Mouse (Mus musculus) left cerebral cortex, adult 2 months (tissue): ENCODE results near the gene Supt3. TPM values are rescaled to one million over a fixed set of nuclear protein-coding genes. Genes with fewer than 3 reads are reported as not detected.

Source experiments
- DNase-seq, 2 experiments: peaks; one replicate each; pipeline ENCODE4 v3.0.0; 2021 to 2022; ENCODE audit warnings: low spot score in 2 of 2, mixed read lengths in 1 of 2; ENCODE audit errors: extremely low spot score in 1 of 2
- H3K27ac ChIP-seq: fragments of 200-600 bp; 2 replicates; pipeline ENCODE4 v1.8.1; 2022
- H3K4me3 ChIP-seq: fragments of 200-600 bp; 2 replicates; pipeline ENCODE4 v1.8.1; 2022
- CTCF ChIP-seq: fragments of 200-600 bp; IDR thresholded peaks from 2 replicates; pipeline ENCODE4 v1.8.1; 2022; ENCODE audit warnings: antibody characterized with exemption, mild to moderate bottlenecking, moderate library complexity
- intact Hi-C: fragments of 180-260 bp; cut with DNase I; formaldehyde crosslinking; loops from one replicate; pipeline ENCODE4 v1.15.1; 2025
- total RNA-seq, 2 experiments: library from RNA; stranded (reverse); gene quantifications; 2 replicates each; pipeline ENCODE4 v1.2.3; 2021

The Supt3 gene
- total RNA-seq, 2 experiments from 2014 or later = 11.0 to 14.3 TPM

- H3K27ac ChIP-seq = no peak overlapping the region
- intact Hi-C loops = no loop called here
- no peak for TF ChIP-seq CTCF
- no peak overlapping the region for H3K4me3 ChIP-seq
- DNase-seq = no peak
These were observed 211.0 kb downstream of the Supt3 start for GRCm38 (mm10) chr17:44987964-44988363.

DNA sequence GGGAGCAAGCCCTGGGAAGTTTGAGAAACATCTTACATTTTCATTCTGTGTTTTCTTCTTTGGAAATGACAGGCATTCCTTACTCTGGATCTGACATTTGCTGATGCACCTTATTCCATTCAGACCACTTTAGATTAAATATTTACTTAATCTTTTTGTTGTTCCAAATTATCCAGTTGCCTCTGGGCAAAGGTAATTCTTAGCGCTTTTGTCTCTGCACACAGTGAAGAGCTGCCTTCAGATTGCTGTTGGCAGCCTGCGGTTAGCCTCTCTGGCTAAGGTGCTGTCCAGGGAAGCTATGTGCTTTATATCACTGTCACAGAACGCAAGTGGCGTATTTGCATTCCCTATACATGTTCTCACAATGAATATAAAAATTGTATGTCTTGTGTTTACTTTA, 226.4 kb downstream of the Supt3 start:
- no peak for TF ChIP-seq CTCF
- Histone ChIP-seq H3K4me3 (no peak overlapping the region), H3K27ac (no peak overlapping the region)
- intact Hi-C loops = no loop called here
- no peak for DNase-seq

- Histone ChIP-seq H3K27ac (no peak overlapping the region), H3K4me3 (no peak overlapping the region)
- intact Hi-C loops = no loop called here
- no peak for DNase-seq
- TF ChIP-seq CTCF = no peak
These were observed 227.7 kb downstream of the Supt3 start for GRCm38 (mm10) chr17:45004477-45005170.

DNA sequence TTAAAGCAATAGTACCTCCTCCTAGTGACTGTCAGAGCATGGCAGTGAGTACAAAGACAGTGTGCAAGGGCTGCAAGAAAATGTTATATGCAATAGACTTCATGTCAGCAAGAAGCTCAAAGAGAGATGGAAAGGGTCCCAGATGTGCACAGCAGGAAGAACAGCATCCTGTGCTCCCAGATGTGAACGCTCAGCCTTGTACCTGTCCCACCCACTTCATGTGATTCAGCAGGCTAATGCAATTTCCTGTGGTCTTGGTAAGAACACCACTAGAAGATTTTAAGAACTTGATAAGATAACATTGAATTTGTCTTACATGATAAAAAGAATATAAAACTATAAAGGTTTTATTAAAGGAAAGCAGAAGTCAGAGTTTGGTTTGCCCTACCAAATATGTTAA, 230.5 kb downstream of the Supt3 start:
- TF ChIP-seq CTCF = no peak
- Histone ChIP-seq H3K27ac (no peak overlapping the region), H3K4me3 (no peak overlapping the region)
- no peak for DNase-seq
- intact Hi-C loops = no loop called here

DNA sequence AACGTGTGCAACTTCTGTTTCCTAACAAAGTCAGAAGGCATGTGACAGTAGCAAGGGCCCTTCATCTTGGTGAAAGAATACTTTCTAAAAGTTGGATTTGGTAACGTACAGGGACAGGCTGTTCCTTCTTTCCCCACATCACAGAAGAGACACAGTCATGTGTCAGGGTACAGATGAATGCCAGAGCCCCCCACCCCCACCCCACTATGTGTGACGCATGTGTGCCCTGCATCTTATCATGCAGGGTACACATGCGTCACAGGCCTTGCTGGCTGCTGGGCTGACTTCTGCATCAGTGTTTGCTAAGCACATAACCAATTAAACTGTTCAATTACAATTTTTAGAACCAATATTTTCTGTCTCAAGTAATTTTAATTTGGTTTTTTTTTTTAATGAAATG, 231.7 kb downstream of the Supt3 start:
- intact Hi-C loops = no loop called here
- TF ChIP-seq CTCF = no peak
- Histone ChIP-seq H3K4me3 (no peak overlapping the region), H3K27ac (no peak overlapping the region)
- no peak for DNase-seq

DNA sequence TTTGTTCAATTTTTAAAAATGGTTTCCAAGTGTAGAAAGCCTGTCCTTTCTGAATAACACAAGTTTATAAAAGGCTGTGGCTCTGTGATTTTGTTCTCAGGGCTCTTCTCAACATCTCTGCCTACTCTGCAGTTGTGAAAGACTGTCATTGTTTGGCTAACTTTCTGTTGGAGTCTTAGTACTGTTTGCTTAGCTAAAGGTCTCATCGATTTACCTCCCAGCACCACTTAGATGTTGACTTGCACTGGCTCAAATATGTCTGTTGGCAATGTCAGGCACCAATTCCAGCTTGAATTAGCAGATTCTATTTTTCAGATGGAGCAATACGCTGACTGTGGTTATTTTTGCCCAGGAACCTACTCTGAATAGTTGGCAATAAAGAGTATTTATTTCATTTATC, 233.5 kb downstream of the Supt3 start:
- intact Hi-C loops = no loop called here
- Histone ChIP-seq H3K4me3 (no peak overlapping the region), H3K27ac (no peak overlapping the region)
- DNase-seq = no peak
- TF ChIP-seq CTCF = no peak

DNA sequence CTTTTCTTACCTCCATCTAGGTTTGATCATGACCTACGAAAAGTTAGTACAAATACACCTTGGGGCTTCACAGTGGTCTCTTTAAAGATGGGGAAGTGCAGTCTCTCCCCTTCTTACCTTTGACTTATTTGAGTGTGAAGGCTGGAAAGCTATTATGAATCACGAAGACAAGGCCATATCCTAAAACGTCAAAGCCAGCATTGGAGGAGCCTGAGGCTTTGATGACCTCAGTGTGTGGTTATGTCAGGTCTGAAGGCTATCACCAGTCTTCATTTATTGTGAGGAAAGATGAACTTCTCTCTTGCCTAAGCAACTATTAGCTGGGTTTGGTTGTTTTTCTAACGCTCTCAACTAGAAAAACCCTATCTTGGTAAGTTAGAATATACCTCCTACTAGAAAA, 239.8 kb downstream of the Supt3 start:
- no peak overlapping the region for H3K4me3 ChIP-seq
- TF ChIP-seq CTCF = no peak
- intact Hi-C loops = no loop called here

GRCm38 (mm10) chr17:45020155-45020930, 243.4 kb downstream of the Supt3 start:
- no peak for DNase-seq
- intact Hi-C loops = no loop called here
- Histone ChIP-seq H3K4me3 (no peak overlapping the region), H3K27ac (no peak overlapping the region; the same call in 1 of the 2 replicates)
- TF ChIP-seq CTCF = no peak

More for the DNA sequence above, 239.8 kb downstream of the Supt3 start:
- no peak for DNase-seq
- H3K27ac ChIP-seq = no peak overlapping the region

DNA sequence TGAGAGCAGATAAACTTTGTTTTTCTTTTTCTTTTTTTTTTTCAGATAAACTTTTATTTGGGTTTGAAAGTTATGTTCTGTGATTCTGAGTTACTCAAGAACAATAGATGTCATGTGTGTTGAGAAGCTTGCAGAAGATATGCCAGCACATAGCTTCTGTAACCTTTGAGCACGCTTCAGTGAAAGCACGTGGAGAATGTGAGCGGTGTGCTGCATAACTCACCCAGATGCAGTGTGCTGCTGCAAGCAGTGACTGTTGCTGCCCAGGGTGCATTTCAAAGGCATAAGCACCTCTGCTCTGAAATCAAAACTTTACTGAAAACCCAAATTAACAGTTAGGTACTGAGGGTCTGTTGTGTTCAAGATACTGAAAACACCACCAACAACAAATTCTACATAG, 251.5 kb downstream of the Supt3 start:
- no peak for DNase-seq
- intact Hi-C loops = no loop called here
- H3K4me3 ChIP-seq = no peak overlapping the region
- TF ChIP-seq CTCF = no peak
- no peak overlapping the region for H3K27ac ChIP-seq

DNA sequence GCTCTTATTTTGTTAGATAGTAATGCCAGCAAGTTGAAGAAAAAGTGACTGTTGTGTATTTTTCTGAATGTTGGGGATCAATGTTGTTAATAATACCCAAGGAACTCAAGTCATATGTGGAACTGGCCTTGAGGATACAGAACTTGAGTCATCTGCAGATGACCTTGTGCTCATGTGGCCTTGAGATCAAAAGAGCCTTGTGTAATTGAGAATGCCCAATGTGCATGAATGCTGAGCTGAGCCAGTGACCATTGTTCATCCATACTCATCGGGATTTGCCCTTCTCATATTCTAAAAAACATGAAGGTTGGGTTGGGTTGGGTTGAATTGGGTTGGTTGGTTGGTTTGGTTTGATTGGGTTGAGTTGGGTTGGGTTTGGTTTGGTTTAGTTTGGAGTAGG, 252.2 kb downstream of the Supt3 start:
- intact Hi-C loops = no loop called here
- TF ChIP-seq CTCF = no peak
- Histone ChIP-seq H3K27ac (no peak overlapping the region), H3K4me3 (no peak overlapping the region)
- DNase-seq = no peak

- no peak for TF ChIP-seq CTCF
- intact Hi-C loops = no loop called here
- no peak for DNase-seq
- H3K4me3 ChIP-seq = no peak overlapping the region
- H3K27ac ChIP-seq = no peak overlapping the region
These were observed 255.3 kb downstream of the Supt3 start for GRCm38 (mm10) chr17:45032209-45032608.

GRCm38 (mm10) chr17:45033617-45034016, 256.7 kb downstream of the Supt3 start:
- Histone ChIP-seq H3K4me3 (no peak overlapping the region), H3K27ac (no peak overlapping the region)
- no peak for TF ChIP-seq CTCF
- no peak for DNase-seq
- intact Hi-C loops = no loop called here
